Mouse (Mus musculus) layer of hippocampus, adult 9-11 months (tissue): ENCODE results near the gene Rab3c.

ENCODE experiments used
- DNase-seq: peaks from one replicate; pipeline ENCODE4 v3.0.0; 2022

Rab3c gene

GRCm38 (mm10) chr13:110280563-110281144, at the start of gene Rab3c:
Rab3c (minus strand) TSS chr13:110280996.
- DNase-seq = no peak

GRCm38 (mm10) chr13:110318746-110319145, 38.0 kb upstream of the Rab3c start:
- peak; percentile 42 for DNase-seq

GRCm38 (mm10) chr13:110307188-110307587, 26.4 kb upstream of the Rab3c start:
- DNase-seq = no peak

- no peak for DNase-seq
Observed at GRCm38 (mm10) chr13:110297112-110297511, 16.3 kb upstream of the Rab3c start.

DNA sequence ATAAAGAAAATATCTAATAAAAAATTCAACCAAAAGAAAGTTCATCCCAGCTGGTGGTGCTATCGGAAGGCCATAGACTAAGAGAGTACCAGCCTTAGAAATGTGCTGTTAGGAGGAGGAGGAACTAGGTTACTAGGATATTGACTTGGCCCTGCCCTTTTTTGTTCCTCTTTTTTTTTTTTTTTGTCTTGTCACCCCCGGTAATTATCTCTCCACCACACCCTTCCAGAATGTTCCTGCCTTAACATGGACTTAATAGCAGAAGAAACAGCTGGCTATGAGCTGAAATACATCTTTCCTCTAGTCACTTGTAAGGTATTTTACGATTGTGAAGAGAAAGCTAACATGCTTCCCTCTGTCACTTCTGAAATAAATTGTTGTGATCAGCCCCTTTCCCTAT, 7.7 kb upstream of the Rab3c start:
- DNase-seq = no peak

DNA sequence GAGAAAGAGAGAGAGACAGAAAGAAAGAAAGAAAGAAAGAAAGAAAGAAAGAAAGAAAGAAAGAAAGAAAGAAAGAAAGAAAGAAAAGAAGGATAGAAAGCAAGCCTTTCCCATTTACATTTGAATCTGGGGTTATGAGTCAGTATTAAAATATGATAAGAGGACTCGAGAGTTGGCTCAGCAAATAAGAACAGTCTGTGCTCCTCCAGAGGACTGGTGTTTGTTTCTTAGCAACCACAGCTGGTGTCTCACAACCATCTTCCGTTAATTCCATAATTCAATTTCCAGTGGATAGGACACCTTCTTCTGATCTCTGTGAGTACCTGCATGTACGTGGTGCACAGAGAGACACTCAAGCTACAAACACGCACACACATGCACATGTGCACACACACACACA, 3.0 kb upstream of the Rab3c start:
- no peak for DNase-seq

DNA sequence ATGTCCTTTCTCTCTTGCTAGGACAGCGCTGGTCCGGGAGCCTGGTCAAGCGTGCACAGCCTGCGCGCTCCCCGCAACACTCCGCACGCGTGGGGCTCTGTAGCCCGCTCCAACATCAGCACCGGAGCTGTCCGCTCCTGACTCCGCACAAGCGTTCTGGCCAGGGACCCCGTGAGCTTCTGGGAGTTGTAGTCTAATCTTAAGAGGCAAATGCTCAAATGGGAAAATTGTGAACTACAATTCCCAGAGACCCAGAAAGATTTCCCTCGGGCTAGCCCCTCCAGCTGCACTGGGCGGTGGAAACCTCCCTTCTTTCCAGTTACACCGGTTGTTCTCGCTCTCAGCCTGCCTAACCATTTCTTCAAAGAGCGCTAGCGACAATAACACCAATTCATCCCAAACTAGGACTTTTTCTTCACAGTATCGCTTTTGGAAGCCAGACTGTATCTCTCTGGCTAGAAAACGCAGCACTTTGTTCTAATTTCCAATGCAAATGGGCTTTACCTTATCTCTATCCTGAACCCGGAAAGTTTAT, 701 bp downstream of the Rab3c start:
- DNase-seq = peak; percentile 89

DNA sequence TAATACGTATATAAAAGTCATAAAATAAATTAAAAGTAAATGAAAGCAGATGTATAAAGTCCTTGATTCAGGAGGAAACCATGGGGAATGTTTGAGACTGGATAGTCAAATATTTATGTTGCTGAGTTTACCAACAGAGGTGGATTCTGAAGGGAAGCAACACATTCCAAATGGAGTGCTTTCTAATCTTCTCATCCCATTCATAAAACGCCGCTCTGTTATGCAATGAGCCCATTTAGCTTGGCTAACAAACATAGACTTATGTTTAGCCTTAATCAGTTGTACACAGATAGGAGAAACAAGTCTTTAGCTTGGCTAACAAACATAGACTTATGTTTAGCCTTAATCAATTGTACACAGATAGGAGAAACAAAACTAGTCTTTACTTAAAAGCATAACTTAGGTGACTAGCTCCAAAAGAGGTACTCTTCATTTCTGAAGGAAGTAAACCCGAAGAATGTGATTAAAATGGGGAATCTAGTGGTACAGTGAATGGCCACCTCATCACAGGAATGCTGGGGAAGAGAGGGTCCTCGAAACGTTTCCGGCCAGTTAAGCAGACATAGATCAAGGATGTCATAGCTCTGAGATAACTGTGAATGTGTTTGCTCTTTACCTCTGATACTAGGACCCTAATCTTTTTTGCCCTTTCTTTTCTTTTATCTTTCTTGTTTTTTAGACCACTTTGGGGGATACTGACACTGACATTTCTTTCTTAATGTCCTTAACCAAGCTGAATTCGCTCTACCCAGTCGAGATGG, 1.6 kb downstream of the Rab3c start:
- DNase-seq = no peak

DNA sequence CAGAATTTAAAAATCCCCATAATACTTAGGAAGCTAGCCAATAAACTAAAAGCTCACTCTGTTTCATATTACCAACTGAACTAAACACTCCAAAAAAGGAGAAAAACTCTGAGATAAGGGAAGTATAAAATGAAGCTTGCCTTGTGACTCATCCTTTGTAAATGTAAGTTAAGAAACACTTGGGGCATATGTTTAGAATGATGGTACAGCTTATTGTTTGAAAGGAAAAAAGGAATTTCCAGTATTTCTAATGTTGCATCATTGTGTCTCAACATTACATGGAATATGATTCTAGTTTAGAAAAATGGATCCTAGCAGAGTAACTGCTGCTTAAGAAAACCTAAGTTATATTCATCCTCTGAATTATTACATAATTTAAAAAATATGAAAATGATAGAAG, 3.1 kb downstream of the Rab3c start:
- DNase-seq = no peak

GRCm38 (mm10) chr13:110275471-110275870, 5.3 kb downstream of the Rab3c start:
- no peak for DNase-seq

GRCm38 (mm10) chr13:110260649-110261048, 20.1 kb downstream of the Rab3c start:
- DNase-seq = no peak

- no peak for DNase-seq
Observed at GRCm38 (mm10) chr13:110251453-110251852, 29.3 kb downstream of the Rab3c start.

DNA sequence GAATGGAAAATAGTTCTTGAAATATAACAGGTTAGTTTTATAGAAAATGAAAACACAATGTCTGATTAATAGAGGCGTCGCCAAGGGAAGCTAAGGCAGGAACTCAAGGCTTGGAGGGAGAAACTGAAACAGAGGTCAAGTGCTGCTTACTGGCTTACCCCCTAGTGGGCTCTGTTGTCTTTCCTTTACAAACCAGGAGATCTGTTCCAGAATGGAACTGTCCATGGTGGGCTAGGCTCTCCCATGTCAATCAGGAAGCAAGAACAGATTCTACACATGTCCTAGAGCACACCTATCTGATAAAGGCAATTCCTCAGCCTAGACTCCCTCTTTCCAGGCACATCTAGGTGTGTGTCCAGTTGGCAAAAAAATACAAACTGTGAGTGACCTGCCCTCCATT, 32.3 kb downstream of the Rab3c start:
- DNase-seq = no peak

GRCm38 (mm10) chr13:110238970-110239369, 41.8 kb downstream of the Rab3c start:
- no peak for DNase-seq

- DNase-seq = peak; percentile 5
Observed at GRCm38 (mm10) chr13:110237209-110237935, 43.4 kb downstream of the Rab3c start.

GRCm38 (mm10) chr13:110233364-110233763, 47.4 kb downstream of the Rab3c start:
- DNase-seq = no peak

DNA sequence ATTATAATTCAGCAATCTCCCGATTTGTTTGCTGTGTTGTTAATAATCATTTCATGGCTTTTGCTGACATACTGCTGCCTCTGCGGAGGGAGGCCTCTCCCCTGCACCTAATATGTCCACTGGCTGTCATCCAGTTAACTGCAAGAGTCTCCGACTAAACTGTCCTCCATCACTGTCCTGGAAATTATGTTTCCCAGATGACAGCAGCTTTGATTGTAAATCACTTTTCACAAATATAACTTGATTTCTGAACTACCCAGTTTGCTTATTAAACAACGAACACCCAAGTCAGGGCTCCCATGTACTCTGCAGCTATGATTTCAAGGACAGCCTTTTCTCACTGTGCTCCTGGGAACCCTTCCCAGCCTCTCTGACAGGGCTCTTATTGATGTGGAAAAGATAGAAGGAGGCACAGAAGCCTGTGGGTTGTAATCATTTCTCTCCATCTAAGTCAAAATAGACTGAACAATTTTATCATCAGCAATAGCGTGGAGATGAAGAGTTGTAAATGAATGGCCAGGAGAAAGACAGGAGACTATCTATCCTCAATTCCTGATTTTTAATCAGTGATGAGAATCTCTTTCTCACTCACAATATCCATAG, 49.6 kb downstream of the Rab3c start:
- no peak for DNase-seq

- no peak for DNase-seq
Observed at GRCm38 (mm10) chr13:110230046-110230445, 50.8 kb downstream of the Rab3c start.

DNA sequence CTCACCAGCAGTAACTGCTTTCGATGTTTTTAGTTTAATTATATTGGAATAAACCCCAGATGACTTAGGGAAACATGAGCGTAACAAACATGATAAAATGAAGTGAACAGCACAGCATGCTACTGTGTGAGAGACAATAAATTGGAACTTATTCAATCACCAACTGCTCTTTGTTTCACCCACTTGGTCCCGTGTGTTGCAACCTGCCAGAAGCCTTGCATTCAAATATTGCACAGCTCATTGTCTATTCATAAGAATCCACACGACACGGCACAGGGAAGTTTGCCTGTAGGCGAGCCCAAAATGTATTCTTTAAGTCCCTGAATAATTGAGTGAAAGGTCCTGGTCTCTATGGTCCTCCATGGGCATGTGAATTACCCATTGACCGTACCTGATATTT, 61.6 kb downstream of the Rab3c start:
- no peak for DNase-seq

GRCm38 (mm10) chr13:110218497-110218896, 62.3 kb downstream of the Rab3c start:
- DNase-seq = no peak

DNA sequence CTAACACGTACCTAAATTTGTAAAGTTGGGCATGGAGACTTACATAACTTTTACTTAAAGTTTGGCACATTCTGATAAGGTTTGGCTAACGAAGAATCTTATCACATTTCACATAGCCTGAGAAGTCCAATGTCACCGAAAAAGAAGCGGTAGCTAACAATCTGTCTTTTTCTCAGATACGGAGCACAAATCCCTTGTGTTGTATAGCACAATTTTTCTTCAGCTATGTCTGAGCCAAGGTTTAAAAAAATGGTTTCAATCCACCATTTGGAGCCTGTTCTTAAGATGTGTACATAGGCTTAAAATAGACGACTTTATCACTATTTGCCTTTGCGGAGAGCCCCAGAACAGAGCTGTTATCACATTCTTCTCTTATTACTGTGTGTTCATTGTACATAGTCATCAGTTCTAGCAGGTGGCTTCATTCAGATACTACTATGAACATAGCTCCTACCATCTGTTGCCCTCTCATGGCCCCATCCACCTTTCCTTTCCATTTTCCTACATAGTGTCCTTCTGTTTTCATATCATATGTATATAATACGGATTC, 69.2 kb downstream of the Rab3c start:
- DNase-seq = peak; percentile 29

- DNase-seq = no peak
Observed at GRCm38 (mm10) chr13:110198906-110199305, 81.9 kb downstream of the Rab3c start.

DNA sequence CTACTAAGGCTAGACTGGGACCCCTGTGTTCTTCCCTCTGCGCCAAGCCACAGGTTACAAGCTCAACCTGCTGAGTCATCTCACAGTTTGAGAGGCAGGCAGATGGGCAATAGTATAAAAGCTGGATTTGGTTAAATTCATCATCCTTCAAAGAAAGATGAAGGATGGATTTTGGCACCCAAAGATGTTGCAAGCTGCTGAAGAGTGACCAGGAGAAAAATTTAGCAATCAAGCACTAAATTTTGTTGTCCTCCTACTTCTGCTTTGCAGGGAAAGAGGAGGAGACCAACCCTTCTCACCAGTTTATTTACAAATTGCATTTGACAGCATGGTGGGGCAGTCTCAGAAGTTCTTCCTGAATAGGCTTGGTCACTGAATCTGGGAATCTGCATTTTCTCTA, 90.8 kb downstream of the Rab3c start:
- DNase-seq = no peak
